Mouse (Mus musculus) limb, embryonic 12.5 days (tissue): ENCODE measurements around the gene Cd247. TPM values are rescaled to one million over a fixed set of nuclear protein-coding genes. Genes with fewer than 3 reads are reported as not detected.

Experiments used
- ATAC-seq: fragments of 200-750 bp; cut with Nextera tagmentation; 2 replicates; pipeline ENCODE4 v1.8.0; 2017; ENCODE audit warnings: low read depth, moderate TSS enrichment; ENCODE audit not compliant: insufficient number of reproducible peaks, insufficient read depth, low FRiP score, low TSS enrichment
- H3K27ac ChIP-seq: fragments of 300-500 bp; sonication (generic); 2 replicates; pipeline ENCODE4 v1.5.1; 2016; ENCODE audit warnings: mild to moderate bottlenecking, moderate library complexity
- H3K27me3 ChIP-seq: fragments of 300-500 bp; sonication (generic); 2 replicates; pipeline ENCODE4 v1.6.1; 2016; ENCODE audit warnings: mild to moderate bottlenecking, moderate library complexity
- H3K36me3 ChIP-seq: fragments of 300-500 bp; sonication (generic); 2 replicates; pipeline ENCODE4 v1.6.1; 2016; ENCODE audit warnings: mild to moderate bottlenecking, moderate library complexity
- H3K4me1 ChIP-seq: fragments of 300-500 bp; sonication (generic); replicated peaks from 2 replicates; pipeline ENCODE4 v1.6.1; 2016
- H3K4me2 ChIP-seq: fragments of 300-500 bp; sonication (generic); 2 replicates; pipeline ENCODE4 v1.6.1; 2016; ENCODE audit warnings: mild to moderate bottlenecking, moderate library complexity
- H3K4me3 ChIP-seq: fragments of 300-500 bp; sonication (generic); replicated peaks from 2 replicates; pipeline ENCODE4 v1.5.1; 2016; ENCODE audit warnings: mild to moderate bottlenecking
- H3K9ac ChIP-seq: fragments of 300-500 bp; sonication (generic); replicated peaks from 2 replicates; pipeline ENCODE4 v1.6.1; 2016; ENCODE audit warnings: mild to moderate bottlenecking, moderate library complexity
- H3K9me3 ChIP-seq: fragments of 300-500 bp; sonication (generic); 2 replicates; pipeline ENCODE4 v1.6.1; 2016; ENCODE audit warnings: mild to moderate bottlenecking, moderate library complexity
- WGBS: fragments of 180-500 bp; shearing (Covaris S2); methylation state at CpG from one replicate; pipeline ENCODE4 v1.1.7; 2016; 5-methylcytosine and 5-hydroxymethylcytosine counted together
- polyA plus RNA-seq: library from polyadenylated mRNA; unstranded; fragments of >200 nt; fragmentation: Nextera tagmentation; extraction: Ambion mirVana; gene quantifications from 2 replicates; pipeline ENCODE4 v1.2.1, GENCODE M21; 2016

Gene Cd247
- polyA plus RNA-seq, 1 experiment from 2014 or later: 1.4 TPM

GRCm38 (mm10) chr1:165842170-165842569 is 53.7 kb downstream of the Cd247 start:
- Histone ChIP-seq H3K27ac (no peak overlapping the region), H3K4me2 (no peak overlapping the region), H3K9ac (no peak overlapping the region), H3K4me1 (peaks cover 51% of the 10 kb centered on the region), H3K9me3 (no peaks in the 10 kb centered on the region), H3K36me3 (no peaks in the 10 kb centered on the region), H3K4me3 (no peak overlapping the region), H3K27me3 (peaks cover 83% of the 10 kb centered on the region)
- 55% methylated on average over 7 of the region's 7 CpGs for WGBS
- ATAC-seq: no peak

GRCm38 (mm10) chr1:165843586-165843985 is 55.1 kb downstream of the Cd247 start:
- WGBS: 54% methylated on average over 3 of the region's 3 CpGs
- no peak overlapping the region for H3K9ac ChIP-seq
- H3K4me2 ChIP-seq: no peak overlapping the region
- no peak overlapping the region for H3K27ac ChIP-seq
- ATAC-seq: no peak
- H3K27me3 ChIP-seq: peaks cover 79% of the 10 kb centered on the region
- H3K36me3 ChIP-seq: no peaks in the 10 kb centered on the region
- H3K4me1 ChIP-seq: peaks cover 44% of the 10 kb centered on the region
- H3K9me3 ChIP-seq: no peaks in the 10 kb centered on the region
- H3K4me3 ChIP-seq: no peak overlapping the region

- Histone ChIP-seq H3K27ac (no peak overlapping the region), H3K4me1 (peaks cover 53% of the 10 kb centered on the region), H3K9ac (peak overlapping the region; percentile 65), H3K9me3 (no peaks in the 10 kb centered on the region), H3K27me3 (peaks cover 73% of the 10 kb centered on the region), H3K36me3 (no peaks in the 10 kb centered on the region), H3K4me2 (peak overlapping the region; percentile 100), H3K4me3 (peak overlapping the region; percentile 53)
- WGBS: 1% methylated on average over 17 of the region's 20 CpGs
- 0 out of 2 replicates have a peak, but pooled peaks have one; percentile 35 for ATAC-seq
Measured at GRCm38 (mm10) chr1:165844466-165844951, 56.0 kb downstream of the Cd247 start.

DNA sequence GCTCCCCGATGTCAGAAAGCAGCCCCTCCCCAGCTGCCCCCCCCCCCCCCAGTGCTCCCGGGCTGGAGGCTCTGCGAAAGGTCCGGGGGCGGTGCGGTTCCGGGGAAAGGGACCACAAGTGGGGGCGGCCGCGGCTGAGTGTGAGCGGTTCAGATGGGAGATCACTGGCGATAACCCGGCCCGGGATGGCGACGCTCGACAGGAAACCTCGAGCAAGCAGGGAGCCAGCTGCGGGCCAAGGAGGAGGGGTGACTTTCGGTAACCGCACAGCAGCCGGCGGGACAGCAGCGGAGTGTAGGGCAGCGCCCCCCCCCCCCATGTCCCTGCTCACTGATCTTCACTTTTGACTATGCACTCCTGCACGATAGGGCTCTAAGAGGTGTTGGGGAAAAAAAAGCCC is 56.5 kb downstream of the Cd247 start:
- Histone ChIP-seq H3K9me3 (no peaks in the 10 kb centered on the region), H3K27me3 (peaks cover 72% of the 10 kb centered on the region), H3K36me3 (no peaks in the 10 kb centered on the region), H3K27ac (no peak overlapping the region), H3K4me2 (peak overlapping the region; percentile 100), H3K9ac (peak overlapping the region; percentile 65), H3K4me3 (peak overlapping the region; percentile 53), H3K4me1 (peaks cover 53% of the 10 kb centered on the region)
- under 1% methylated on average over 24 of the region's 26 CpGs for WGBS
- 0 out of 2 replicates have a peak, but pooled peaks have one; percentile 16 for ATAC-seq

- H3K9ac ChIP-seq: peak overlapping the region; percentile 65; the same call in 1 of the 2 replicates
- H3K9me3 ChIP-seq: no peaks in the 10 kb centered on the region
- H3K4me2 ChIP-seq: peak overlapping the region; percentile 100
- H3K4me3 ChIP-seq: peak overlapping the region; percentile 53
- peaks cover 53% of the 10 kb centered on the region for H3K4me1 ChIP-seq
- no peaks in the 10 kb centered on the region for H3K36me3 ChIP-seq
- 5% methylated on average over 14 of the region's 14 CpGs for WGBS
- peaks cover 72% of the 10 kb centered on the region for H3K27me3 ChIP-seq
- ATAC-seq: no peak
- H3K27ac ChIP-seq: no peak overlapping the region
Measured at GRCm38 (mm10) chr1:165845366-165845765, 56.9 kb downstream of the Cd247 start.

DNA sequence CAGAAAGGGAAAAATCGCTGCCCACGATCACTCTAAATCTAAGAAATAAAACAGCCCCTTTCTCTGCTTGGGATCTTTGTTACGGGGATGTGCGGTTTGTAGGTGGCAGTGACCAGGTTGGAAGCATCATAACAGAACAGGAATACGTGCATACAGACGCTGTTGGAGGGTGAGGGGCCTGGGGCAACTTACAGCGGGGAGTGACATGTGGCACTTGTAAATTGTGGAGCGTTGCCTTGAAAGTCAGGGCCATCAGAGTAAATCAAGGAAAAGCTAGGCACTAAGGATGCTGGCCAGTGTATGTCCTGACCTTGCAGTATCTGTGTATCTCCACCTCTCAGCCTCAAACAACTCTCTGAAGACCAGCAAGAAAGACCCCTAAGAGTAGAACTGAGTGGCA is 59.9 kb downstream of the Cd247 start:
- H3K9me3 ChIP-seq: no peaks in the 10 kb centered on the region
- H3K27me3 ChIP-seq: peaks cover 58% of the 10 kb centered on the region
- no peak overlapping the region for H3K4me2 ChIP-seq
- no peak overlapping the region for H3K4me3 ChIP-seq
- peaks cover 52% of the 10 kb centered on the region for H3K4me1 ChIP-seq
- no peak overlapping the region for H3K9ac ChIP-seq
- H3K27ac ChIP-seq: no peak overlapping the region
- 65% methylated on average over 8 of the region's 8 CpGs for WGBS
- ATAC-seq: no peak
- H3K36me3 ChIP-seq: no peaks in the 10 kb centered on the region

- H3K4me2 ChIP-seq: no peak overlapping the region
- no peak for ATAC-seq
- WGBS: 69% methylated on average over 4 of the region's 4 CpGs
- H3K4me1 ChIP-seq: peaks cover 51% of the 10 kb centered on the region
- no peak overlapping the region for H3K9ac ChIP-seq
- no peak overlapping the region for H3K27ac ChIP-seq
- H3K4me3 ChIP-seq: no peak overlapping the region
- no peaks in the 10 kb centered on the region for H3K9me3 ChIP-seq
- no peaks in the 10 kb centered on the region for H3K36me3 ChIP-seq
- H3K27me3 ChIP-seq: peaks cover 53% of the 10 kb centered on the region
Measured at GRCm38 (mm10) chr1:165848881-165849280, 60.4 kb downstream of the Cd247 start.

DNA sequence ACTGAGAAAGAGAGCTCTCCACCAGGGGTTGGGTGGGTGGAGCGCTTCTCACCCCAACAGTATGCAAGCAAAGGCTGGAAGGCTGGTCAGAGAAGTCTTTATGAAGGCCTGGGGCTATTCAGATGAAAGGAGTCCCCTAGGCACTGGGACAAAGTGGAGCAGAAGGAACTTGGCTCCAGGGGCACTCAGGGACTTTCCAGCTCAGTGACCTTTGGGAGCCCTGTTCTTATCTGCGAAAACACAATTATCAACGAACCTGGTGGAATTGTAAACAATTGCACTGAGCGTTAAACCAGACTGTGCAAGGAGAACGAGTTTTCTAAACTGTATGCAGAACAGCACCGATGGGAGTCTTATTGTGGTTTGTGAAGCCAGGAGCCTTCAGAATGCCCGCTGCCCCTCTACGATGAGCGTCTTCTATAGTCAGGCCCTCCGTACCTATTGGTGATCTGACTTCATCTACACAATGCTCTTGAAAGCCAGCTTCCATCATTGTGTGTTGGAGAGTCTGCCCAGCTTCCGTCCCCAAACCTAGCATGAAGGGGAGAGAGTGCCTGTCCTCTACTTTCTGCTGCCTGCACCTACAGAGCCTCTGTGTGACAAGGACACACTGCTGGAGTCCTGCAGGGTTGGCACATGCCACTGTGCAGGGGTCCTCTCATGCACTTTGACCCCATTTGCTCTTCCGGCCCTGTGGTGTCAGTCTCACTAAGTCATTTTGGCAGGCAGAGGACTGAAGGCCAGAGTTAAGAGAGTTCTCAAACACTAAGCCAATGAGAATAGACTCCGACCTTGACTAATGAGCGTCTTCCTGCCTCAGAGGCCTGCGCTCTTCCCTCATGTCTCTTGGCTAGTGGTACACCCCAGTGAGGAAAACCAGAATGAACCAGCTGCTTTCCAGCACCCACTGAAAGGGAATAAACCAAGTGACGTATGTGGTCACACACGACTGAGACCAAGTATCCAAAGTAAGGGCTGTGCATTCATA is 61.3 kb downstream of the Cd247 start:
- peaks cover 43% of the 10 kb centered on the region for H3K4me1 ChIP-seq
- H3K4me3 ChIP-seq: no peak overlapping the region
- no peak overlapping the region for H3K27ac ChIP-seq
- ATAC-seq: no peak
- H3K9ac ChIP-seq: no peak overlapping the region
- 77% methylated on average over 17 of the region's 17 CpGs for WGBS
- peaks cover 47% of the 10 kb centered on the region for H3K27me3 ChIP-seq
- no peak overlapping the region for H3K4me2 ChIP-seq
- H3K9me3 ChIP-seq: no peaks in the 10 kb centered on the region
- H3K36me3 ChIP-seq: no peaks in the 10 kb centered on the region

DNA sequence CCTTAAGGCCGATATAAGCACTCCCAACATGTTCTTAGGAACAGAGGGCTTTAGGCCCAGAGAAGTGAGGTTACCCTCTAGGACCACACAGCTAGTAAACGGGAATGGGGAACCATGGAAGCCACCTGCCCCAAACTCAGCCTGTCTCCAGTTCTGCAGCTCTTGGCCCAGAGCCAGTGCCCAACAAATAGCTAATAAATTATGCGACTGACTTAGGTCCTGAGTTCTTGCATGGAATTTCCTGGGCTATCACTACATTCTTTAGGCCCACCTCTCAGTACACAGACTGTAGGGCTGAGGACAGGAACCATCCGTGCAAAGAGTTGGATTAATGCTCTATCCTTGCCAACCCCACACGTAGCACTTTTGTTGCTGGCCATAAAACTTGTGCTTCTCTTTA is 63.6 kb downstream of the Cd247 start:
- H3K4me1 ChIP-seq: peaks cover 32% of the 10 kb centered on the region
- H3K4me2 ChIP-seq: no peak overlapping the region
- ATAC-seq: no peak
- no peak overlapping the region for H3K4me3 ChIP-seq
- no peak overlapping the region for H3K27ac ChIP-seq
- no peaks in the 10 kb centered on the region for H3K9me3 ChIP-seq
- H3K9ac ChIP-seq: no peak overlapping the region
- H3K36me3 ChIP-seq: no peaks in the 10 kb centered on the region
- WGBS: 45% methylated on average over 5 of the region's 5 CpGs
- peaks cover 24% of the 10 kb centered on the region; the same call in 1 of the 2 replicates for H3K27me3 ChIP-seq

DNA sequence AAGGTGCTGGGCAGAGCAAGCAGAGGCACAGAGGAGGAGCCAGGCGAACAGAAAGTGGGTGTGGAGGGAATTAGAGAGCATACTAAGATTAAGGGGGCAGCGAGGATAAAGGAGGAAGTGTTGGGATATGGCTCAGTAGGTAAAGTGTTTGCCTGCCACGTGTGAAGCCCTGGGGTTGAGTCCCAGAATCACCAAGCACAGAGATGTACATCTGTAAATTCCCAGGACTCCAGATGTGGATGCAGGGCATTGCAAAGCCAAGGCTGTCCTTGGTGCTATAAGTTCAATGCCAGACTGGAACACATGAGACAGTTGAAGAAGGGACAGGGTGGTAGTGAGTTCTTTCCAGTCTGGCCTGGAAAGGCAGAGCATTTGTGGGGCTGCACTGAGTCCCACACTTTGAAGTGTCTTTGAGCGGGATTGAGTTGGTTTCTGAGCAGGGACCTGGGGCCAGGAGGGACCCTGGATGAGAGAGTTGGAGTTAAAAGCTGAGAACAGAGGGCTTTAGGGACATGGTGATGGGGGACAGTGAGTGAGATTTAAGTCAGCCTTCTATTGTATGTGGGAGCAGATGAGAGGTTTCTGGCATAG is 64.7 kb downstream of the Cd247 start:
- no peak overlapping the region for H3K4me3 ChIP-seq
- no peaks in the 10 kb centered on the region for H3K9me3 ChIP-seq
- no peaks in the 10 kb centered on the region for H3K36me3 ChIP-seq
- peaks cover 22% of the 10 kb centered on the region; the same call in 1 of the 2 replicates for H3K27me3 ChIP-seq
- H3K9ac ChIP-seq: no peak overlapping the region; the same call in 1 of the 2 replicates
- H3K4me1 ChIP-seq: peaks cover 28% of the 10 kb centered on the region
- no peak for ATAC-seq
- WGBS: 38% methylated on average over 4 of the region's 4 CpGs
- H3K4me2 ChIP-seq: no peak overlapping the region; the same call in 1 of the 2 replicates
- H3K27ac ChIP-seq: no peak overlapping the region

DNA sequence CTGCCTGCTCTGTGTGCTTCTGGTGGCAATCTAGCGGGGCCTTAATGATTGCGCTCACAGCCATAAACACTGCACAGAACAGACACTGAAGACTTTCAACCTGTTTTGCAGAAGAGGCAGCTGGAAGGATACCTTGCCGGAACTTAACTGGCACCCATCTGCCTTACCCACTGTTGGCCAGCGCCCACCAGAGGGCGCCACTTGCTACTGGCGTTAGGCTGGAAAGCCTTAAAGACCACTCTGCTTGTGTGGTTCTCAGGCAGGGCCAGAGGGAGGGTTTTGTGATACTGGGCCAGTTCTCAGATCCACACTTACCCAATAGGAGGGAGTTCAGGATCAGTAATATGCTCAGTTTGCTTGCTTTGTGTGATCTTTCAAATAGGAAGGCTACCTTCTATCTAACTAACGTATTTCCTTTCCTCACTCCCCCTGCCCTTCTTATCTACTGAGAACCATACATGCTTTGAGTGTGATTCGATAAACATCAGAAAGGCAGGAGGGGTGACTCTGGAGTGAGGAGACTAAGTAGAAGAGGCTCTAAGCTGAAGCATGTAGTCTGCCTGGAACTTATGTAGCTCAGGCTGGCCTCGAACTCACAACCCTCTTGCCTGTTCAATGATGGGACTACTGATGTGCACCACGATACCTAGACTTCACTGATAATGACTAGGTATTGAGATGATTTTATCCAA is 65.4 kb downstream of the Cd247 start:
- Histone ChIP-seq H3K36me3 (no peaks in the 10 kb centered on the region), H3K27me3 (peaks cover 22% of the 10 kb centered on the region; the same call in 1 of the 2 replicates), H3K4me3 (no peak overlapping the region), H3K4me2 (no peak overlapping the region), H3K9ac (no peak overlapping the region), H3K9me3 (no peaks in the 10 kb centered on the region), H3K27ac (no peak overlapping the region), H3K4me1 (peaks cover 25% of the 10 kb centered on the region)
- ATAC-seq: no peak
- 58% methylated on average over 10 of the region's 10 CpGs for WGBS
